Mouse (Mus musculus): ENCODE results near the gene Rrp8. TPM values are rescaled to one million over a fixed set of nuclear protein-coding genes. Genes with fewer than 3 reads are reported as not detected.

Rrp8 gene
- polyA plus RNA-seq, 1 experiment from 2014 or later, result 51.2 TPM

DNA sequence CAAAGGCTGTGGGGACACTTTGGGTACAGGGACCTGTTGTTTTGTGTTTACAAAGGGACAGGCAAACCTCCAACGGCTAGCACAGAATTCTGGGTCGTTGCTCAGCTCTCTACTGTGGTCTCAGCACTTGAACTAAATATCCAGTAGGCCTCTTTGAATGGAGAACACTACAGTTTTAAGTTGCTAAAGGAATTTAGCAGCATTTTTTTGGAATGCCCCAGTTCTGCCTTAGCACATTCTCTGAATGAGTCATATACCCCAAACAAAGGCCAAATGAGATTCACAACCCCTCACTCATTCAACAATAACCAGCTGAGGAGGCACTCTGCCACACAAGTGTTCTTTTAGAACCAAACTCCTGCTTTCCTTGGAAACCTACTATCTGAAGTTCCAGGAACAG, 15.3 kb downstream of the Rrp8 start:
- Histone ChIP-seq H3K9ac (replicated peaks; ENCODE audit: low read length) (no peak overlapping the region), H3K27ac (replicated peaks; ENCODE audit: low read depth, low read length) (no peak overlapping the region), H3K36me3 (replicated peaks; ENCODE audit: control insufficient read depth, insufficient read depth, low read depth, low read length) (no peaks in the 10 kb centered on the region), H3K27me3 (ENCODE audit: control insufficient read depth, insufficient read depth, low read length) (no peaks in the 10 kb centered on the region), H3K9me3 (replicated peaks; ENCODE audit: control insufficient read depth, low read length) (no peaks in the 10 kb centered on the region), H3K4me1 (ENCODE audit: control insufficient read depth, insufficient read depth, low read length) (no peaks in the 10 kb centered on the region), H3K4me3 (ENCODE audit: low read depth, low read length) (no peak overlapping the region), H3K4me2 (ENCODE audit: low read depth, low read length) (no peak overlapping the region)
- ATAC-seq (replicated peaks; ENCODE audit: insufficient number of reproducible peaks, low FRiP score, low TSS enrichment, low read depth) (no peak), DNase-seq (ENCODE audit: low spot score) (no peak)
- 79% methylated on average over 2 of the region's 2 CpGs for WGBS

DNA sequence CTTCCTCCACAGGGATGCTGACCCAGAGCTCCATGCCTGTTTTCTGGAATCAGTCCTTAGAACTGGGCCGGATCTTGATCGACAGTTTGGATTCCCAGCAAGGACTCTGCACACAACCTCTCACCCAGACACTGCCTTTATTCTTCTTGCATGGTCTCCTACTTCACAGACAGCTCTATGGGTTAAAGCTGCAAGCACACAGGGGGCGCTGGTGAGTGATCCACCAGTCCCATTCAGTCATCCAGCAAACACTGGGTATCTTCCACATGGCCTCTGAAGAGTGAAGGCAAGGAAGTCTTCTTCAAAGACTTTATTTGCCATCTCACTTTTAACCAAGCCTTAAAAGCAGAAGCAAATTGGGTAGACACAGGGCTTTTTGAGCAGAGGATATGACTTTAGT, 21.8 kb downstream of the Rrp8 start:
- Histone ChIP-seq H3K4me1 (ENCODE audit: control insufficient read depth, insufficient read depth, low read length) (no peaks in the 10 kb centered on the region), H3K9ac (replicated peaks; ENCODE audit: low read length) (no peak overlapping the region), H3K27me3 (ENCODE audit: control insufficient read depth, insufficient read depth, low read length) (no peaks in the 10 kb centered on the region), H3K36me3 (replicated peaks; ENCODE audit: control insufficient read depth, insufficient read depth, low read depth, low read length) (no peaks in the 10 kb centered on the region), H3K4me2 (ENCODE audit: low read depth, low read length) (no peak overlapping the region), H3K27ac (replicated peaks; ENCODE audit: low read depth, low read length) (no peak overlapping the region), H3K4me3 (ENCODE audit: low read depth, low read length) (no peak overlapping the region), H3K9me3 (replicated peaks; ENCODE audit: control insufficient read depth, low read length) (no peaks in the 10 kb centered on the region)
- DNase-seq (ENCODE audit: low spot score) (no peak), ATAC-seq (replicated peaks; ENCODE audit: insufficient number of reproducible peaks, low FRiP score, low TSS enrichment, low read depth) (no peak)
- 55% methylated on average over 3 of the region's 3 CpGs for WGBS

DNA sequence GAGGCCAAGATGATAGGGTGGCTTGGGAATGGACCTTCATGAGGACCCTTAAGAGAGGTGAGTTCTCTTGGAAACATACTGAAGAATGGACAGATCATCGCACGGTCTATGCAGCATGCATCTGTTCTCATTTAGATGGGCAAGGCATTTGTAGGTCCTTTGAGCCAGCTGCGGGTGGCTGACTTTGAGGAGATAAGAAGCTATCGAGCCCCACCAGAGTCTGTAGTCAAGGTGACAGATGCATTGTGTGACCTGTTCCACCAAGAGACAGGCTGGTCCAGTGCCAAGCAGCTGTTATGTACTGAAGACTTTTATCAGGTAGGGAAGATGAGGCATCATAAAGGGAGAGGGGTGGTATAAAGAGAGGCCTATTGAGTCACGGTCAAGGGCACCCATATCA, 28.5 kb downstream of the Rrp8 start:
- no peak for DNase-seq (ENCODE audit: low spot score)
- H3K9ac ChIP-seq (replicated peaks; ENCODE audit: low read length), result no peak overlapping the region
- ATAC-seq (replicated peaks; ENCODE audit: insufficient number of reproducible peaks, low FRiP score, low TSS enrichment, low read depth), result no peak
- no peaks in the 10 kb centered on the region for H3K9me3 ChIP-seq (replicated peaks; ENCODE audit: control insufficient read depth, low read length)
- no peaks in the 10 kb centered on the region for H3K4me1 ChIP-seq (ENCODE audit: control insufficient read depth, insufficient read depth, low read length)
- H3K4me2 ChIP-seq (ENCODE audit: low read depth, low read length), result no peak overlapping the region
- no peak overlapping the region for H3K27ac ChIP-seq (replicated peaks; ENCODE audit: low read depth, low read length)
- no peaks in the 10 kb centered on the region for H3K36me3 ChIP-seq (replicated peaks; ENCODE audit: control insufficient read depth, insufficient read depth, low read depth, low read length)
- H3K4me3 ChIP-seq (ENCODE audit: low read depth, low read length), result no peak overlapping the region
- no peaks in the 10 kb centered on the region for H3K27me3 ChIP-seq (ENCODE audit: control insufficient read depth, insufficient read depth, low read length)
- 92% methylated on average over 5 of the region's 5 CpGs for WGBS

DNA sequence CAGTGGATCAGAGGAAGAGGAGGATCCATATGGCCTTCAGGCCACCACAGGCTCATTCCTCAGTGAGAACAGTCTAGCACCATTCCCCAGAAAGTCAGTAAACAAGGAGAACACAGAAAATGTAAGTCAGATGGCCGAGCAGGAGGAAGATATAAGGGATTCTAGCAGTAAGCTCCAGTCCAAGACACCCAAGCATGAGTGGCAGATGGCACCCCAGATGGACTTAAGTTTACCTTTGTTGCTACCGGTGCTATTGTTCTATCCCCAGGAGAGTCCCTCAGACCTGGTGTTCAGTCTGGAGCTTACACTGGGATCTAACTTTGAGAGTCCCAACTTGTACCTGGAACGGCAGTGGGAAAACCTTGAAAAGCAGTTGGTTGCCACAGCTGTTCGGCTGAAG, 33.4 kb downstream of the Rrp8 start:
- DNase-seq (ENCODE audit: low spot score), result no peak

DNA sequence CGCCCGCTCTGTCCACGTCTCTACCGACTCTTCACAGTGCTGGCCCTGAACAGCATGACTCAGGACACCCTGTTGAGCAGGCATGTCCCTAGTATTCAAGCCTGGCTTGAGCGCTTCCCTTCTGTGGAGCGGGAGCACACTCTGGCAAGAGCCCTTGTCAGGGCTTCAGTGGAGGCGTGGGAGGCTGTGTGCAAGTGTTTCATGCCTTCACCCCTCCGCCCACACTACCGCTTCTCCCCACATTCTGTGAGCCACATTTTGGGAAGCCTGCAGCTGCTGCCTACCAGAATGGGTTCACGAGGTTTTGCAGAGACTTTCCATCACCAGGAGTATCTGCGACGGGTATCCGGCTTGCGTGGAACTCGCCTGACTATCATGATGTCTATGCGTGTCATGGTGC, 34.0 kb downstream of the Rrp8 start:
- Histone ChIP-seq H3K27ac (replicated peaks; ENCODE audit: low read depth, low read length) (no peak overlapping the region), H3K4me1 (ENCODE audit: control insufficient read depth, insufficient read depth, low read length) (no peaks in the 10 kb centered on the region), H3K9ac (replicated peaks; ENCODE audit: low read length) (no peak overlapping the region), H3K36me3 (replicated peaks; ENCODE audit: control insufficient read depth, insufficient read depth, low read depth, low read length) (no peaks in the 10 kb centered on the region), H3K4me3 (ENCODE audit: low read depth, low read length) (no peak overlapping the region), H3K27me3 (ENCODE audit: control insufficient read depth, insufficient read depth, low read length) (no peaks in the 10 kb centered on the region), H3K9me3 (replicated peaks; ENCODE audit: control insufficient read depth, low read length) (no peaks in the 10 kb centered on the region), H3K4me2 (ENCODE audit: low read depth, low read length) (no peak overlapping the region)
- WGBS, result 86% methylated on average over 16 of the region's 16 CpGs
- DNase-seq (ENCODE audit: low spot score) (no peak), ATAC-seq (replicated peaks; ENCODE audit: insufficient number of reproducible peaks, low FRiP score, low TSS enrichment, low read depth) (no peak)

More for the DNA sequence above, 33.4 kb downstream of the Rrp8 start:
- H3K9ac ChIP-seq (replicated peaks; ENCODE audit: low read length), result no peak overlapping the region
- no peak overlapping the region for H3K4me3 ChIP-seq (ENCODE audit: low read depth, low read length)
- no peak overlapping the region for H3K4me2 ChIP-seq (ENCODE audit: low read depth, low read length)
- H3K27me3 ChIP-seq (ENCODE audit: control insufficient read depth, insufficient read depth, low read length), result no peaks in the 10 kb centered on the region
- ATAC-seq (replicated peaks; ENCODE audit: insufficient number of reproducible peaks, low FRiP score, low TSS enrichment, low read depth), result no peak
- no peak overlapping the region for H3K27ac ChIP-seq (replicated peaks; ENCODE audit: low read depth, low read length)
- H3K36me3 ChIP-seq (replicated peaks; ENCODE audit: control insufficient read depth, insufficient read depth, low read depth, low read length), result no peaks in the 10 kb centered on the region
- no peaks in the 10 kb centered on the region for H3K9me3 ChIP-seq (replicated peaks; ENCODE audit: control insufficient read depth, low read length)
- no peaks in the 10 kb centered on the region for H3K4me1 ChIP-seq (ENCODE audit: control insufficient read depth, insufficient read depth, low read length)
- 89% methylated on average over 4 of the region's 4 CpGs for WGBS

DNA sequence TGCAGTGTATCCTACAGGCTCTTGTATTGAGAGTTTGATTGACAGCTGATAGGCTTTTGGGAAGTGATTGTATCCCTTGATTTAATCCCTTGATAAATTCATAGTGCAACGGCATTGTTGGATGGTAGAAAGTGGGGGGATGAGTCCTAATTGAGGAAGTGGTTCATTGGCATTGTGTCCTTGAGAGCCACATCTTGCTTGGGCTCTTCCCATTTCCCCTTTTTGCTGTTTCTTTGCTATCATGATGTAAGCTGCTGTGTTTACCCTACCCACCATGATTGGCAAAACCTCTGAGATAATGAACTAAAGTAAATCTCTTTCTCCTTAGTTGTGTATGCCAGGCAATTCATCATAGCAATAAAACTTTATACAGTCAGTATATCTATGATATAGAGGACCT, 46.3 kb downstream of the Rrp8 start:
- Histone ChIP-seq H3K27ac (replicated peaks; ENCODE audit: low read depth, low read length) (no peak overlapping the region), H3K4me2 (ENCODE audit: low read depth, low read length) (no peak overlapping the region), H3K9me3 (replicated peaks; ENCODE audit: control insufficient read depth, low read length) (no peaks in the 10 kb centered on the region), H3K4me1 (ENCODE audit: control insufficient read depth, insufficient read depth, low read length) (no peaks in the 10 kb centered on the region), H3K9ac (replicated peaks; ENCODE audit: low read length) (no peak overlapping the region), H3K4me3 (ENCODE audit: low read depth, low read length) (no peak overlapping the region), H3K36me3 (replicated peaks; ENCODE audit: control insufficient read depth, insufficient read depth, low read depth, low read length) (no peaks in the 10 kb centered on the region), H3K27me3 (ENCODE audit: control insufficient read depth, insufficient read depth, low read length) (no peaks in the 10 kb centered on the region)
- 67% methylated on average over 1 of the region's 1 CpGs for WGBS
- DNase-seq (ENCODE audit: low spot score), result no peak
- no peak for ATAC-seq (replicated peaks; ENCODE audit: insufficient number of reproducible peaks, low FRiP score, low TSS enrichment, low read depth)

DNA sequence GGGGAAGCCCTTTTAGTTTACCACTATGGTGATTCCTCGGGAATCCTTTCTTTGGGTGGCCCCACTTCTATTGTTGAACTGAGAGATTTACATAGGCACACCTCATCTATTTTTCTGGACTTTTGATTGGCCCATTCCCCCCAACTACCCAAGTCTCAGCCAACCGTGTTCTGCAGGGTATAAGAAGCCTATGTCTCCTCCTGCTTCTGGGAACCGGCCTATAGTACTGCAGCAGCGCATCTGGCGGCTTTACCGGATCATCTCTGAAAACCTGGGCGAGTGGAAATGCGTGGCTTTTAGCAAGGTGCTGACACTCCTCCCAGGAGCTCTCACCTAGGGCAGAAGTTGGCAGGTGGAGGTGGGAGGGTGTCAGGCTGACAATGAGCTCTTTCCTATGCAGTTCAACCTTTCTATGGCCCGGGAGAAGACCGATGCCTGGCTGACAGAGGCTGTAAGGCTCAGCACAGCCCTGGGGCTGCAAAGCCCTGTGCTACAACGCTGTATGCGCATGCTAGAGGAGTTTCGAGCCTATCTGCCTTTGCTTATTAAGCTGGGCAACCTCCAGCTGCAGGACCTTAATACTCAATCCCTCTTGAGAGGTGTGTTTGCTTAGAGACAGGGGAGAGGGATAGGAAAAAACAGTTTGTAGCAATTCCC, 51.5 kb downstream of the Rrp8 start:
- H3K9ac ChIP-seq (replicated peaks; ENCODE audit: low read length), result no peak overlapping the region
- peak; percentile 40 for DNase-seq (ENCODE audit: low spot score)
- H3K4me3 ChIP-seq (ENCODE audit: low read depth, low read length), result no peak overlapping the region

More for the DNA sequence above, 51.5 kb downstream of the Rrp8 start:
- no peaks in the 10 kb centered on the region for H3K4me1 ChIP-seq (ENCODE audit: control insufficient read depth, insufficient read depth, low read length)
- H3K9me3 ChIP-seq (replicated peaks; ENCODE audit: control insufficient read depth, low read length), result no peaks in the 10 kb centered on the region
- no peaks in the 10 kb centered on the region for H3K27me3 ChIP-seq (ENCODE audit: control insufficient read depth, insufficient read depth, low read length)
- H3K4me2 ChIP-seq (ENCODE audit: low read depth, low read length), result peak overlapping the region; percentile 19; the same call in 1 of the 2 replicates
- H3K27ac ChIP-seq (replicated peaks; ENCODE audit: low read depth, low read length), result no peak overlapping the region
- 11% methylated on average over 13 of the region's 13 CpGs for WGBS
- no peak for ATAC-seq (replicated peaks; ENCODE audit: insufficient number of reproducible peaks, low FRiP score, low TSS enrichment, low read depth)
- H3K36me3 ChIP-seq (replicated peaks; ENCODE audit: control insufficient read depth, insufficient read depth, low read depth, low read length), result no peaks in the 10 kb centered on the region

All from embryonic facial prominence, embryonic 11.5 days (tissue).